Mouse (Mus musculus) MN1 (cell line): ENCODE measurements around the gene Pon2.
"Not testable (repeated sequence)": the region's sequence is repeated elsewhere in the genome, so short reads cannot be mapped to it uniquely, and the experiment has no call there.

ENCODE experiments used
- DNase-seq: peaks from one replicate; pipeline ENCODE4 v3.0.0-alpha.2; 2016; ENCODE audit warnings: low spot score

Pon2 gene

GRCm38 (mm10) chr6:5298092-5298554 lies at the start of gene Pon2:
Gene Pon2, minus strand, starts transcription at chr6:5298455.
- peak; percentile 43 for DNase-seq

- no peak for DNase-seq
Observed at GRCm38 (mm10) chr6:5344255-5344654, 46.0 kb upstream of the Pon2 start.

- not testable (repeated sequence) for DNase-seq
Observed at GRCm38 (mm10) chr6:5339283-5339682, 41.0 kb upstream of the Pon2 start.

- DNase-seq: not testable (repeated sequence)
Observed at GRCm38 (mm10) chr6:5338781-5339180, 40.5 kb upstream of the Pon2 start.

GRCm38 (mm10) chr6:5336016-5336415 lies 37.8 kb upstream of the Pon2 start:
- DNase-seq: not testable (repeated sequence)

- no peak for DNase-seq
Observed at GRCm38 (mm10) chr6:5334021-5334420, 35.8 kb upstream of the Pon2 start.

GRCm38 (mm10) chr6:5332560-5333150 lies 34.4 kb upstream of the Pon2 start:
- no peak for DNase-seq

GRCm38 (mm10) chr6:5325122-5325521 lies 26.9 kb upstream of the Pon2 start:
- no peak for DNase-seq

- DNase-seq: not testable (repeated sequence)
Observed at GRCm38 (mm10) chr6:5324101-5324500, 25.8 kb upstream of the Pon2 start.

- DNase-seq: no peak
Observed at GRCm38 (mm10) chr6:5316630-5317029, 18.4 kb upstream of the Pon2 start.

- DNase-seq: no peak
Observed at GRCm38 (mm10) chr6:5315053-5315759, 17.0 kb upstream of the Pon2 start.

GRCm38 (mm10) chr6:5313951-5314590 lies 15.8 kb upstream of the Pon2 start:
- DNase-seq: no peak

GRCm38 (mm10) chr6:5310491-5310890 lies 12.2 kb upstream of the Pon2 start:
- DNase-seq: no peak

- DNase-seq: no peak
Observed at GRCm38 (mm10) chr6:5309595-5310197, 11.4 kb upstream of the Pon2 start.

GRCm38 (mm10) chr6:5305926-5306325 lies 7.7 kb upstream of the Pon2 start:
- no peak for DNase-seq

GRCm38 (mm10) chr6:5304956-5305355 lies 6.7 kb upstream of the Pon2 start:
- no peak for DNase-seq

GRCm38 (mm10) chr6:5300629-5301028 lies 2.4 kb upstream of the Pon2 start:
- no peak for DNase-seq

GRCm38 (mm10) chr6:5299561-5299960 lies 1.3 kb upstream of the Pon2 start:
- DNase-seq: no peak

GRCm38 (mm10) chr6:5297321-5298091 lies 749 bp downstream of the Pon2 start:
- DNase-seq: peak; percentile 33

- DNase-seq: no peak
Observed at GRCm38 (mm10) chr6:5296067-5296466, 2.2 kb downstream of the Pon2 start.

GRCm38 (mm10) chr6:5294659-5295449 lies 3.4 kb downstream of the Pon2 start:
- DNase-seq: no peak
